Mouse (Mus musculus) right cerebral cortex, adult 2 months (tissue): ENCODE data around the gene Sema3a.

ENCODE experiments used
- DNase-seq, 2 experiments: peaks; one replicate each; pipeline ENCODE4 v3.0.0; 2021 to 2022; ENCODE audit warnings: low spot score in 2 of 2

Gene Sema3a

DNA sequence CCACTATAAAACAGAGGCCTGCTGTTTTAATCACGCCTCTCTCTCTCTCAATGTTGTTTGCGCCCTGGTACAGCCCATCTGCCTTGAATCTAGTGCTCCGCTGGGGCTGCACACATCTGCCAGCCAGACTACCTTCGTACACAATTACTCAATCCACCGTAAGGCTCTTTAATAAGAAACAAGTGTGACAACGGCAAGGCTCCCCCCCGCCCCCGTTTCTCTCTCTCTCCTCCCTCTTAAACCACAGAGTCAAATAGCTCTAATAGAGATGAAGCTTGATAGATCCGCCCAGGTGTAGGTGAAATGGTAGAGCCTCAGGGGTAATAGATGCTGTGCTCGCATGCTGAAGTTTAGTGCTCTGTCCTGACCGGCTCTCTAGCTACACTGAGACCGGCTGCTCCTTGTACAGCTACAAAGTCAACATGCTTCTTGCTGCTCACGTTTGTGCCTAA lies at the start of gene Sema3a:
Gene Sema3a (plus strand): TSS at position 174 of the 452 bp plus-strand sequence.
- DNase-seq = no peak

DNA sequence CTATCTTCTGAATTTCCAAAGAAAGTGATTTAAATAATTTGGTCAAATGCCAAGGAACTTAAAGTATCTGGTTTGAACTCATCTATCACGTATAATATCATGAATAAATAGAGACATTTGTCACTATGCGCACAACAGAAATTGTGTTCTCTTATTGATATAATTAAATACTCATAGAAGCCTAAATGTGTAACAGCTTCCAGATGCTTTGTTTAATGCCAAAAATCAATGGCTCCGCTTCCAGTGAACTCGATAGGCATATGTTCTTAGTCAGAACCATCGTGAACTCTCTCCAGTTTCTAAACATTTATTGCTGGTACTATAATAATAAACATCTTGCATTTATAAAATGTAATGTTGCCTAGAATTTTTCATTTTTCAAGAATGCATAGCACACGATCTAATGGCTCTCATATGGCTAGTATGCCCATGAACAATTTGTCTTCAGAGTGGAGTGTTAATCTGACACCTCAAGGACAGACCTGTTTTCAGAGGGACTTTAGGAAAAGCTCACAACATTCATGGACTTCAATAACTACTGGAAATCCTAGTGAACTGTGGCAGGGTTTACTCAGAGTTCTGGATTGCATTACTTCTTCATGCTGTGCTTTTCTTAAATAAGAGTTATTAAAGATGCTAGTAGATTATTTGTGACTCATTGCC lies 40.3 kb upstream of the Sema3a start:
- DNase-seq = no peak

DNA sequence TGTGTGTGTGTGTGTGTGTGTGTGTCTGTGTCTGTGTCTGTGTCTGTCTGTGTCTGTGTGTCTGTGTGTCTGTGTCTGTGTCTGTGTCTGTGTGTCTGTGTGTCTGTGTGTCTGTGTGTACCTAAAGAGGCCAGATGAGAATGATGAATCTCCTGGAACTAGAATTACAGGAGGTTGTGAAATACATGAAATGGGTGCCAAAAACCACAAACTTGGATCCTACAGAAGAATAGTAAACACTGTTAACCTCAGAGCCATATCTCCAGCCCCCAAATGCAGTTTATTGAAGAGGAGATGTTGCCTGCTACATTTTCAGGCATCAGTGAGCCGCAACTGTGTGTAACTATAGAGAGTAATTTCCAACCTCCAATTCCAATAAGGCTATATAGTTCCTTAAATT lies 34.8 kb upstream of the Sema3a start:
- DNase-seq = no peak

DNA sequence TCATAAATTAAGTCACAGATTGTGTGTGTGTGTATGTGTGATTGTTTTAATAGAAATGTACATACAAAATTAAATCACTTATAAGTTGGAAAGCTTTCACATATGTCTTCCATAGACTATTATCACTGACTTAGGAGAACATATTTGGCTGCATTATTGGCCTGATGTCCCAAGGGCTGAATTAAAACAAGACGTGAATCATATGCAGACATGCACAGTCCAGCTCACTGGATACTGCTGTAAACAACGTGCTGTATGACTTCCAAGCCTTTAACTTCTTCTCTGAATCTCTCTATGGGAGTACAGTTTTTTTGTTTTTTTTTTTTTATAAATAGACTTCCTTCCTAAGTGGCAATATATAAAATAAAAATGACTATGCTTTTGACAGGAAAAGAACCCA lies 15.7 kb upstream of the Sema3a start:
- DNase-seq = no peak

DNA sequence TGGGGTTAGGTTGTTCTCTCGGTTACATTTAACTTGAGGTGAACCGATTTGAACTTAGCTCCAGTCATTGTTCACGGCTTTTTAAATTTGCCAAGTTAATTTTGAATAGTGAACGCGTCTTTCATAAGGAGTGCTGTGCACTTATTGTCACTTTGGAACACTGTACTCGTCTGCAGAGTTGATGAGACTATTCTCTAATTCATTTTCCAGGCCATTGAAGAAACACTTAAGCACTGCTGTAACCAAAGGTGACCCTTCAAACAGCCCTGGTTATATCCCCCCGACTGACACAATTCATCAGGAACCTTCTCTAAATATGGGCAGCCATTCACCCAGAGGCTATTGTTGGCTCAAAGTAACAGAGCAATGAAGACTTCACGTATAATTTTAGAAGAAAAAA lies 8.0 kb upstream of the Sema3a start:
- no peak for DNase-seq

DNA sequence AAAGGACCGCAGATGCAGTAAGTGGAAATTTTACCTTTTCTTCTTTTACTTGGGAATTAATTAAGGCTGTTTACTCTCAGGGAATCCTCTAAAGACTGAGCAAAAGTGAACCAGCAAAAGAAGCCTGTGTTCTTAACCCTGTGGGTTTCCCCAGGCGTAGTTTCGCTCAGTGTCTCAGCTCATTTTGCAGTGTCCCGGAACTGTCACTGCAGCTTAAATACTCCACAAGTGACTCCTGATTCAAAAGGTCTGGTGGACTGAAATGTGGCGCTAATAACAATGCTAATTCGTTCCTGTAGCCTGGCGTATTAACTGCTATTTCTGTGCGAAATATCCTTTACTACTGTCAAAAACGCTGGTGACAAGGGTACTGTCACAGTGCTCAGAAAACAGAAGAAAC lies 543 bp downstream of the Sema3a start:
- DNase-seq = no peak

DNA sequence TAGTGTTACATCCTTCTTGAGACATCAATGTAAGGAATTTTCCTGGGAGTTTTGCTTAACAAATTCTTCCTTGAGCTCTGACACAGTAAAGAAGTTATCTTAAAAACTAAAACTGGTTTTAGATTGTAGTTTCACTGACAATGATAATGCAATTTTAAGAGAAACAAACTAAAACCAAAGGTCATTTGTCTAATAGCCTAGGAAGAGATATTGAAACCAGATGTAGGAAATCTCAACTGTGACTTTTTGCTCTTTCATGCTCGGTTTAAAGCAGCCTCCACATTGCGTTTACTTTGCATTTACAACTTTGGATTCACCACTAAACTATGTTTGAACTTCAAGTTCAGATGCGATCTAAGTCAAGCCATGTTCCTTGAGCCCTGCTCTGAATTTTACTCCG lies 982 bp downstream of the Sema3a start:
- no peak for DNase-seq

DNA sequence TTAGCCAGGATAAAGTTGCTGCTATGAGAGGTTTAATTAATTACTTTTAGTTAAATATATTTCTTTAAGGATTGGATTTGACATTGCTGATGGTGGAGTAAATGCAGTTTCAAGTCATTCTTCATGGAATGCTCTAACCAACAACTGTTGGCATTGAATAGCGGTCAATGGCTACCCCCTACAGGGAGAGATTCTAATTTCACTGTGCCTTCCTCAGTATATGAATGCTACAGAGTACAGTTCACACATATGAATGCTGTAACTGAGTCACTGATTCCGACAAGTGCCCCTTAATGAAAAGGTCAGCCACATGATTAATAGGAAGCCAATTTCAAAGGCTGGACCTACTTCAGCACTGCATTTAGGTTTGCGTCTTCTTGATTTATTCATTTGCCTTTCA lies 1.9 kb downstream of the Sema3a start:
- no peak for DNase-seq

DNA sequence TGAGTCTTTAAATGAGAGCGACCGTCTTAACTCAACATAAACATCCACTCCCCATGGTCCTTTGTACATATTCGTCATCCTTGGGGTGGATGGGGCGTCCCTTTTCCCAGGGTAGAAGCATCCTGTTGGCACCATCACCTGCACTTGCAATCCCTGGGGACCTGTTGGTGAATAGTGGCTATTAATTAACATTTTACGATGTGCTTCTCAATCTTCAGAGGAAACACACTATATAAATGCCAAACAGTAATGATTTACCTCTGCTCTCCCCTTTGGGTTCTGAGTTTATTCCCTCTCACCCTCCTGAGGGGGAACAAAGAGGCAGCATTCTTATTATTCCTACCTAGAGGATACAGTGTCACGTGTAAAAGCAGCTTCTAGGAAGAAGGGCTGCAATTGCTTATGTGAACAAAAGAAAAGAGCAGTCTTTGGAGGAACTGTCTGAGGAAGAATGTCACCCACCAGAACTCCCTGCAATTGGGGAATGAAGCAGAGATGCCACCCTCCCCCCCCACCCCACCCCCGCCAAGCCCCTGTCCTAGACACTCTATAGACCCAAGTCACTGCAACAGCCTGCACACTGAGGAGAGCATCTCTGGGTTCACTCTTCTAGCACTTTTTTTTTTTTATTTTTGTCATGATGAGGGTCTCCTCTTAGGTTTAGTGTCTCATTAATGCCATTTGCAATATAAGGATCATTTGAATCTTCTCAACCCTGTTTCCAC lies 19.7 kb downstream of the Sema3a start:
- DNase-seq = no peak

DNA sequence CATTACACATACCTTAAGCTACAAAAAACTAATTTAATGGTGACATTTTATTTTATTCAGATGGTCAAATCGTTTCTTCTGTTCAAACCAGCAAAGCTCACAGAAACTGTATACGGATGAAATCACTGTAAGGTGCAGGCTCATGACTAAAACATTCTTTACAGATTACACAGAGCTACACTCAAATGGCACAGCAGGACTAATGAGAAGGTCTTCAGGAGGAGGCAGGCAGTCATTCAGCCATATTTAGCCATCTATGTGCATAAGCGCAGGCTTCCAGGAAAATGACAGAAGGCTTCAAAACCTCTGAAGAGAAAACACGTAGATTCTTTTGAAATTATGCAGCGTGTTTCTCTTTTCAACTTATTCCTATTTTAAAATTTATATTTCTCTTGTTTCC lies 24.7 kb downstream of the Sema3a start:
- DNase-seq = no peak

DNA sequence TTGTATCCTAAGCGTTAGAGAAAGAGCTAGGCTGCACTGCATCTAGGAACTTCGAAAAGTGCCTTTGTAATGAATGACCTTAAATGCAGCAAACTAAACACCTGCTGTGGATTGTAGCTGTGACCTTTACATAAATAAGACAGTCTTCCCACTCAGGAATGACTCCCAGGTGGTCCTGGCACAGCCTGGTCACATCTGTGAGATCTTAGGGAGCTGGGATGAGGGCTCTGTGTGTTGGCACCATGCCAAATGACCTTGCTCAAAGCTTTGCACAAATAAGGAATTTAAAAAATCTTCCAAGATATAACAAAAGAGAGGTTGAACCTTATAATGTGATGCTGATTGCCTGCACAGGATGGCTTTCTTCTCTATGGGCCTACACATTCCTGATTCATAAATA lies 25.8 kb downstream of the Sema3a start:
- no peak for DNase-seq

DNA sequence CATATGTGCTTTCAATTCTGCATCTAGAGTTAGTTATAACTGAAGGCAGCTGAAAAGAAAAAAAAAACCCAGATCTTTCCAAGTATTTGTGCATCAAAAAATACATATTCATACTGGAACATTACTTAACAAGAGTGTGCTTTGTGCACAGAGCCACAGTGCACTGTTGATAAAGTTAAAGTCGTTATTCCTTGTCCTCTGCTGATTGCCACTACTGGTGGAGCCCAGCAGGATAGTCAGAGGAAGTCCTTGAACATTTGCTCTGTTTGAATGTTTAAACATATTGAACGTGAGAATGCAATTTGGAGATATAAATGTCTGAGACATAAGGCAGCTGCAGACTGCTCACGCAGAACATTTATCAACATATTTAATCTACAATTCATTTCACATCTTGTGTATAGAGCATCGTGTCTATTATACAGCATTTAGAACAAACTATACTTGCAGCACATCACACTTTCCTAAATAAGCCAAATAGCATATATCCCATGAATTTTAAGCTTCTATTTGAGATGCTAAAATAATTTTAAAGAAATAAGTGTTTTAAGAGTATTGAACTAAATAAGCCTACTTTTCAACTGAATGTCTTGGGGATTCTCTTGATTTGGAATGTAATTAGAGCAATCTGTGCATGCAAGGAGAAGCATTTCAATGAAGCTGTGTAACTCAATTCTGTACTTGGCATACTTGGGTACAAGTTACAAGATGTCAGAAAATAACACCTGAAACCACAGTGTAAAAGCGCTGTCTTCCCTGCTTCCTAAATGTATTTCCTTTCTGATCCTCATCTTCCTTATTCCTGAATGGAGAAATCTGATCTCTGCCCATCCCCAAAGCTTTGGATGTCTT lies 32.8 kb downstream of the Sema3a start:
- DNase-seq = peak in 1 of 2 experiments; percentile 8

DNA sequence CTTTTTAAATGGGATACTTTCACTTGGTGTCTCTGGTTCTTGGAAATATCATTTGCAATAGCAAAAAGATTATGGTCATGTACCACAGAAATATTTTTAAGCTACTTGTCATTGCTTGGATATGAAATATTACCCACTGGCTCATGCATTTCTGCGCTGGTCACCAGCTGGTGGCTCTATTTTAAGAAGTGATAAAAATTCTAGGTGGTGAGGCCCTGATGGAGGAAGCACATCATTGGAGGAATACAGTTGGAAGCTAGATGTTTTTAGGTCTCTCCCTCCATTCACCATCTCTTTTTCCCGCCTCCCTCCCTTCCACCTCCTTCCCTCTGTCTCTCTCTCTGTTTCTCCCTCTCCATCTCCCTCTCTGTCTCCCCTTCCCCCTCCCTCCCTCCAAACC lies 57.0 kb downstream of the Sema3a start:
- DNase-seq = no peak

DNA sequence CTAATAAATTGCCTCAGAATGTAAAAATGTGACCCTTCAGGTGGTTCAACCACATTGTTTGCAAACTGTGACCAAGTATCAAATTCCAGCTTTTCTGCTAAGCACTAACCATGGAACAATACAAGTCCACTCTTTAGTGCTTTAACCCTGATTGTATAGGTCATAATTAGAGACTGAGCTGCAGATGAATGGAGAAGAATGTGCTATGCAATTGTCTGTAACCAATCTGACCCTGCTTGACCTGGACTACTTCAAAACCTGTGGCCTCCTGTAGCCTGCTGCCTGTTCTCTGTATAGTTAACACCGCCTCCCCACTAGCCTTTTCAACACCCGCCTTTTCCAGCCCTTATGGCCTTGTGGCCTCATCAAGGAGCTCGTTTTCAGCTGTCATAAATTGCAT lies 72.7 kb downstream of the Sema3a start:
- DNase-seq = no peak

DNA sequence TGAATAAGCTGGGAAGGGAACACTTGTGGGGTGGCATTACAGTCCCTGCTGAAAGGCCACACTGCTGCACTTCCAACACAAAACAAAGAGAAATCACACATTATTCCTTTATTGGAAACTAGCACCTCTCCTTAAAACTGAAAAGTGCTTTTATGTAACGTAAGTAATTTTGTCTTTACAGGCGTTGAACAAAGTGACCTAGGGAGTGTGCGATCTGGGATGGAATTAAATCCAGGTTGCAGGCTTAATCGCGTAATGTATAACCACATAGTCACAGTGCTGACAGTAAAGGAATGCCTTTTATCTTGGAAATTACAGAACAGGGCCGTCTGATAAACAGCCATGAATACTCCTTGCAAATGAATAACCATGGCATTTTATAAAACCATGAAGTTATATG lies 74.5 kb downstream of the Sema3a start:
- no peak for DNase-seq

DNA sequence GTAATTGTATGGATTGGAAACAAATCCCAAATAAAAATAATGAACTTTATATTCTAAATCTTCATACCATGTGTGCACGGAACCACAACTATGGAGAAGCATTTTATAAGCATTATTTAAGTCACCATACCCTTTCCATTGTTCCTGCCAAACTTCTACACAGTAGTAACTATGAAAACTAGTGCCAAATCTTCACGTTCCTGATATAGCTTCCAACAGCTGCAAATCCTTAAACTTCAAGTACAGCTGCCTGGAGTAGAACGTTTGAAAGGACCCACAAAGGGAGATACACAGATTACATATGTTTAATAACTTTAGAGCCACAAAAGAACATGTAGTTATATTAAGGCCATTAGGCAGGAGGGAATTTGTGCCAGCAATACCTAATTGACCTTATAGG lies 130.1 kb downstream of the Sema3a start:
- no peak for DNase-seq

DNA sequence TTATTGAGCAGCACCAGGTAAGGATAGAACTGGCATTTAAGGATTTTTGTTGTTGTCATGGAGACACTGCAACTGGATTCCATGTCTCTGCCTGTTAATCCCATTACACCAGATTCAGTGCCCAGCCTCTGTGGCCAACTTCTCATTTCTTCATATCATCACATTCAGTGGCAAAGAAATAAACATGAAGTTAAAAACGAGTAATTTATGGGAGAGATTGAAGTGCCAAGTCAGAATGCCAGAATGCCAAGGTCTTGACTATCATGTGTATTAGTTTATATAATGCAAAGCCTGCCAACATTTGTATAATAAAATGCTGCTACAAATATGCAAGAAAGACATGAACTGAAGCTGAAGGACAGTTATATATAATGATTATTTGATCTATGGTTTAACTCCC lies 131.1 kb downstream of the Sema3a start:
- no peak for DNase-seq

DNA sequence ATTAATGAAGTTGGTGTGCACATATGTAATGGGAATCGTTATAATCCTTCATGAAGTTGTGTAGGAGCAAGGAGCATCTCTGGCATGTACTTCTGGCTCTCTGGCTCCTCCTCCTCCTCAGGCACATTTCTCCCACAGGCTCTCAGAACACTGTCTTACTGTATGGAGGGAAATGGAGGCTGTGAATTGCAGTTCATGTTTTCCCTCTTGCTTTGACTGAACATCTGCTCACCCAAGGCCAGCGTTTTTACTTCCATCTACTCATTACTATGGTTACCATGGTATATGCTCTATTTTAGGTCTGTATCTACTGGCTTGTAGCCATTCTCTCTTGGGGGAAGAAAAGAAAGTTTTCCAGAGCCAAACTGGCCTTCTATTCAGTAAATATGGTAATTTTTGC lies 137.9 kb downstream of the Sema3a start:
- peak; percentile 21 to 31 for DNase-seq

DNA sequence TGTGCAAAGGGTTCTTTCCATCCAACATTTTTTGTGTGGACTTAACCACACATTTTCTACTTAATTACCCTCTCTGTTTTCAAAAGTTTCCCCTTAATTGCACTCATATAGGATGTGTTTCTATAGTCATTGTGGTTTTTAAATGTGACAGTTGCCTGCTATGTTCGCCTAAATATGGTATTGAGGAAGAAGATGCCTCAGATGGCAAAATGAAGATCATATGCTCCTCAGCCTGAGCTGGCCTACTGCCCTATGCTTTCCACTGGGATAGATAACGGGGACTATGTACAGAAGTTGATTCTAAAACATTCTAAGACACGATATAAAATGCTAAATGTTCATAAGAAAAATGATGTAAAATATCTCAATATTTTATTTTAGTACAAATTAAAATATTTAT lies 138.3 kb downstream of the Sema3a start:
- no peak for DNase-seq

DNA sequence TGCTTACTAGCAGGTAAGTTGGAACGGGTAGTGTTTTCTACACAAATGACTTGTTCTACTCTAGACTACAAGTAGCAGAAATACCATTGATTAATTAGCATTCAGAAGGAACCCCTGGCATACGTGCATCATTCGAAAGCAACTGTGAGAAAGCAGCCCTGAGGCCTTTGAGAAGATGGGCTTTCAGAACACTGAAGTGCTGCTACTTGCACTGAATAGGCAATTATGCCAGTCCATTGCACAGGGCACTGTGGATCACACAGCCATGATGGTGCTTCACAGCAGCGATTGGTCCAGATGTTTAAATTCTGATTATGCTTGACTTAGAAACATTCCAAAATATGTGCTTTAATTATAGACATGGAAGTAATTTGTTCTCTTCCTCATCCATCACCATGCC lies 187.5 kb downstream of the Sema3a start:
- no peak for DNase-seq

DNA sequence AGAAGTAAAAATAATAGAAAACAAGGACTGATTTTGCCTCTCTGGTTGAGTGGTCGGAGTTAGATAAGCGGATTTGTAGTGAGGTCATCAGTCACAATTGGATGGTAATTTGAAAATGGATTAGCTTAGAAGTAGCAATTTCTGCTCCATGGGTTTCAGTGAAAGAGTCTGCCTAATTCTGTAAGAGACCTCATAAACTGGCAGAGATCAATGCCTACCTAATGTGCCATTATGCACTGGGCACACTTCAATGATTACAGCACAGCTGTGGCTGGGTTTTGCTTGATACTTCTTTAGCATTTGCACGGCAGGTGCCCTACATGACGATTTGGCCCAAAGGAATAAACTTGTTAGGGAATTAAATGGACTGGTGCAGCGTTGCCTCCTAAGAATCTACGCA lies 188.8 kb downstream of the Sema3a start:
- no peak for DNase-seq

DNA sequence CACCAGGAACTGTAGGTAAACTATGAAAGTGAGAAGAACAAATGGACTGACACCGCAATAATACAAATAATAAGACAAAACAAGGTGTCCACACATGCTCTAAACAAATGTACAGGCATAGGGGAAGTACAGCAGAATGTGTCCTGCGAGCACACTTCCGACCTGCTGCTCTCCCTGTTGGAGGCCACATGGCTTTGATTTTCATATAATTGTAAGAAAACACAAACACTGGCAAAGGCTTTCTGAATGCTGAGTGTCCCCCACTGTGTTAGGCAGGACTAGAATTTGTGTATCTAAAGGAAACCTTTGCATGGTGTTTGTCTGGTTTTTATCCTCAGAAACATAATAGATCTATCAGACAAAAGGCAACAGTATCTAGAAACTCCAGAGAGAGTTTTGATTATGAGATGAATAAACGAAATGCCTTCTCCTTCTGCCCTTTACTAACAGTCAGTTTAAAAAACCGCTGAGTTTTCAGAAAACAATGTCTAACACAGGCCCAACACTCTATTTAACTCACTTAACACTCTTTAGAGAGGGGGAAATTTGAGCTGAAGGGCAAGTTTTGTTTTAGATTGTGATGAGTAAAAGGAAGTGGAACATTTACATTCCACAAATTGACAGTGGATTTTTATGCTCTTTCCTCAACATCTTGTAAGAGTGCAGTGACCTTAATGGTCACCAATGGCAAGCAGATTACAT lies 193.7 kb downstream of the Sema3a start:
- no peak for DNase-seq
